Mouse (Mus musculus): ENCODE data around the gene Tmem234. TPM values are rescaled to one million over a fixed set of nuclear protein-coding genes. Genes with fewer than 3 reads are reported as not detected.

The Tmem234 gene
- 141 and 182 TPM in 2 replicates for polyA plus RNA-seq (2012; rRNA removed)

GRCm38 (mm10) chr4:129600233-129601158 is at the start of gene Tmem234, which contains the start of gene Eif3i:
Gene Tmem234, plus strand, starts transcription at chr4:129600668.
Gene Eif3i, minus strand, starts transcription at chr4:129600648.

GRCm38 (mm10) chr4:129573430-129573829 is 27.0 kb upstream of the Tmem234 start, which contains the start of gene Lck:
Gene Lck, minus strand, starts transcription at chr4:129573641.

GRCm38 (mm10) chr4:129578466-129578865 is 22.0 kb upstream of the Tmem234 start, which contains the start of gene Fam167b:
Gene Fam167b, minus strand, starts transcription at chr4:129578549.

GRCm38 (mm10) chr4:129614093-129614492 is 13.6 kb downstream of the Tmem234 start, which contains the start of gene Dcdc2b:
Gene Dcdc2b, minus strand, starts transcription at chr4:129614257.

GRCm38 (mm10) chr4:129618786-129619691 is 18.6 kb downstream of the Tmem234 start, which contains the start of gene Iqcc:
Gene Iqcc, minus strand, starts transcription at chr4:129619099.

GRCm38 (mm10) chr4:129623681-129624091 is 23.2 kb downstream of the Tmem234 start, which contains the start of gene Ccdc28b:
Gene Ccdc28b, minus strand, starts transcription at chr4:129623947.

GRCm38 (mm10) chr4:129640638-129641467 is 40.4 kb downstream of the Tmem234 start, which contains the start of gene Txlna:
Gene Txlna, minus strand, starts transcription at chr4:129641065.

GRCm38 (mm10) chr4:129672083-129672877 is 71.8 kb downstream of the Tmem234 start, which contains the start of gene Kpna6:
Gene Kpna6, minus strand, starts transcription at chr4:129672767.

Other genes with a start within 250 kb of the Tmem234 start
- 8.9 and 10.6 TPM in 2 replicates for gene Zbtb8a, start 222.6 kb upstream of the Tmem234 start, polyA plus RNA-seq (2012; rRNA removed)
- 1.3 and 1.8 TPM in 2 replicates for gene Zbtb8b, start 159.8 kb upstream of the Tmem234 start, polyA plus RNA-seq (2012; rRNA removed)
- 22.8 and 26.0 TPM in 2 replicates for gene Bsdc1, start 139.1 kb upstream of the Tmem234 start, polyA plus RNA-seq (2012; rRNA removed)
- not detected in 2 replicates for gene Tssk3, start 109.6 kb upstream of the Tmem234 start, polyA plus RNA-seq (2012; rRNA removed)
- 0.17 TPM in 1 of 2 replicates, not detected in the other for gene Fam229a, start 109.5 kb upstream of the Tmem234 start, polyA plus RNA-seq (2012; rRNA removed)
- 1,168 and 1,436 TPM in 2 replicates for gene Marcksl1, start 87.1 kb upstream of the Tmem234 start, polyA plus RNA-seq (2012; rRNA removed)
- gene Hdac1, start 58.0 kb upstream of the Tmem234 start, polyA plus RNA-seq (2012; rRNA removed) = 200 and 249 TPM in 2 replicates
- 9.3 and 10.9 TPM in 2 replicates for gene Lck, start 27.0 kb upstream of the Tmem234 start, polyA plus RNA-seq (2012; rRNA removed)
- 2.1 and 2.6 TPM in 2 replicates for gene Fam167b, start 22.1 kb upstream of the Tmem234 start, polyA plus RNA-seq (2012; rRNA removed)
- gene Eif3i, start within 50 bp of the Tmem234 start, polyA plus RNA-seq (2012; rRNA removed) = 355 and 420 TPM in 2 replicates
- gene Dcdc2b, start 13.6 kb downstream of the Tmem234 start, polyA plus RNA-seq (2012; rRNA removed) = 1.6 and 2.2 TPM in 2 replicates
- 28.8 and 32.5 TPM in 2 replicates for gene Iqcc, start 18.4 kb downstream of the Tmem234 start, polyA plus RNA-seq (2012; rRNA removed)
- gene Ccdc28b, start 23.3 kb downstream of the Tmem234 start, polyA plus RNA-seq (2012; rRNA removed) = 66.0 and 106 TPM in 2 replicates
- 74.6 and 161 TPM in 2 replicates for gene Txlna, start 40.4 kb downstream of the Tmem234 start, polyA plus RNA-seq (2012; rRNA removed)
- gene Kpna6, start 72.1 kb downstream of the Tmem234 start, polyA plus RNA-seq (2012; rRNA removed) = 29.5 and 34.7 TPM in 2 replicates
- gene Tmem39b, start 96.2 kb downstream of the Tmem234 start, polyA plus RNA-seq (2012; rRNA removed) = 33.4 and 45.2 TPM in 2 replicates
- gene Khdrbs1, start 141.6 kb downstream of the Tmem234 start, polyA plus RNA-seq (2012; rRNA removed) = 123 and 125 TPM in 2 replicates
- 103 and 122 TPM in 2 replicates for gene Ptp4a2, start 210.6 kb downstream of the Tmem234 start, polyA plus RNA-seq (2012; rRNA removed)